Mouse (Mus musculus): ENCODE data around the gene Esyt2.

Gene Esyt2

DNA sequence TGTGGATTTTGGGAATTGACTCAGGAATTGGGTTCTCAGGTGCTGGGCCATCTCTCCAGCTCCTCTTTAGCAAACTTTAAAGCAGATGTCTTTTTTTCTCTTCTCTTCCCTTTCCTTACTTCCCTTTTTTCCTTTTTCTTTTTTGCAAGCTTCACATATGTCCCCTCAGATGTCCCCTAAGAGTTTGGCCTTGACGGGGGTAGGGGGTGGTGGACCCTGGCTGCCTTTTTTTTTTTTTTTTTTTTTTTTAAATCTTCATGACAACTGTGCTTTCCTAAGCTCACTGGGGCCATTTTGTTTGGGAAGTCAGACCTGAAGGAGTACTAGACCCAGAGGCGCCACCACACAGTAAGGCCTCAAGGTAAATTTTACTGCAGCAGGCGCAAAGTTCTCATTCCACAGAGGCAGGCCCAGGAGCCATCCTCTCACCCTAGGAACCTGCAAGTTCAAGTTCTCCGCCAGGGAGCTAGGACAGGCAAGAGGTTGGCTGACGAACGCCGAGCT is 795 bp upstream of the Esyt2 start:
- CTCF ChIA-PET, result interaction anchor here (0.6 to 0.7 kb wide), 3 partner anchors 9 to 128 kb away, joined by 3 to 6 read pairs (median 4); no protein-coding TSS in a partner anchor

DNA sequence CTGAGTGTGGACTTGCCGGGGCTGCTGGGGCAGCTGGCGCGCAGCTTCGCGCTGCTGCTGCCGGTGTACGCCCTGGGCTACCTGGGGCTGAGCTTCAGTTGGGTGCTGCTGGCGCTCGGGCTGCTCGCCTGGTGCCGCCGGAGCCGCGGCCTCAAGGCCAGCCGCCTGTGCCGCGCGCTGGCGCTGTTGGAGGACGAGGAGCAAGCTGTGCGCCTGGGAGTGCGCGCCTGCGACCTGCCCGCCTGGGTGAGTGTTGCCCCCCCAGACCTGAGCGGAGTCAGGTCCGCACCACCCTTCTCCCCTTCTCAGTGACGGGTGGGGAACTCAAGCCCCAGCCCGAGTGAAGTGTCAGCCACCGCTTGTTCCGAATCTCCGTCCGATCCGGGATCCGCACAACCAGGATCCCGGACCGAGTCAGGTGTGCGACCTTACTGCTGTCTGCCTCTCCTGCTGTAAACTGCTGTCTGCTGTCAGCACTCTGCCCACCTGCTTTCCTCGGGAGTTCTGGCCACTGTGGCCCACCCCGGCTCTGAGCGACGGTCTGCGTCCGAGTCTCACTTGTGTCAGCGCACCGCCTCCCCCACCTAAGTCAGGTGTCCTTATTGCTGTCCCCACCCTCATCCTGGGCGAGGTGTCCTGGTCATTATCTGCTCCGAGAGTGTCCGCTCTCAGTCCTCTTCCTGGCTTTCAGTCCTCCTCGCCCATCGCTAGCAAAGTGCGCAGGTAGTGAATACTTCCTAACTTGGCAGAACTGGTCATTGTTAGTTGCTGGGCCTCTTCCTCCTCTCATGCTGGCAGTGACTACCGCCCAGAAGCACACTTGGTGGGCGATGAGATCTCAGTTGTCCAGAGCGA is 658 bp downstream of the Esyt2 start:
- CTCF ChIA-PET, result no interaction called here

DNA sequence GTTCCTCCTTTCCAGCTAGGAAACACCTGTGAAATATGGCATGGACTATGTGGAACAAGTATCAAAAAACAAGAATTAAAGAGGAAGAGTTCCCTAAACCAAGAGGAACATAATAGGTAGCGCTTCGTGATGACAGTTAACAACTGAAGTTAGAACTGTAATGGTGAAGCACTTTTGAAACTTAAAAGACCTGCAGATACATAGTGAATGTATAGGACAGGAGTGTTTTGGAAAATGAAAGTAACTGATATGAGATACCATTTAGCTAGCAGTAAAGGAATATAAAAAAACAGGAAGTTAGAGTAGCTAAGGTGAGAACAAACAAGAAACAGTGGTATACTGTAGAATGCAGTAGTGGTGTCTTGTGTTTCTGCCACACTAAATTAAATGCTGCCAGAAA is 1.9 kb downstream of the Esyt2 start:
- CTCF ChIA-PET, result interaction anchor here (0.7 kb wide), 1 partner anchor 18 kb away, joined by 3 read pairs; no protein-coding TSS in a partner anchor

DNA sequence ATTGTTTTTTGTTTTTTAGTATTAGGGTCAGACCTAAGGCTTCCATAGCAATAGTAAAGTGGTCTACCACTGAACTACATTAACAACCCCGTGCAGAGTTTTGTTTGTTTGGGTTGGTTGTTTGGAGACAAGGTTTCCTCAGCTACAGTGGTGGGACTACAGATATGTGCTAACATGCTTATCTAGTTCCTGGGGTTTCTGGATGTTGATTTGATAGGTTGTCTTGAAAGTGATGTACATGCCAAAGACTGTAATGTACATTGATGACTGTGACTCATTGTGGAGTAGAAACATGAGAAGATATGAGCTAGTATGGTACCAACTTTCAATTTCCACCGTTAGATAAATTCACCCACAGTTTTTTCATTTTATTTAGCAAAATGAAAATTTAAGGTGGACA is 2.5 kb downstream of the Esyt2 start:
- CTCF ChIA-PET, result interaction anchor here (0.7 kb wide), 1 partner anchor 19 kb away, joined by 3 read pairs; no protein-coding TSS in a partner anchor

DNA sequence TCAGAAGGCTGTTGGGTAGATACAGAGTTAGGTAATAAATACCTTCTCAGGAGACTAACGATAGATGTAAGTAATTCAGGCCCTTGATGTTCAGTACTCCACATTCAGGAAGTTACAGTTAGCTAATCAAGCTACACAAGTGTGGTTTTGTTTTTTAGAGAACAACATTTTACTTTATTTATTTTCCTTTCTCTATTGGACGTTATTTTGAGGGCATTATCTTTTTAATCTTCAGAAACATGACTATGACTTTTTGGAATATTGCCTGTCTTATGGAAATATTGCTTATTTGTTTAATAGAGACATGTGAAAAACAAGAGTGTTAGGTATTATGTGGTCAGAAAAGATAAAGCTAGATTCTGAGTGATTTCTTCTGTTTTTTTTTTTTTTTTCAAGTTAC is 12.2 kb downstream of the Esyt2 start:
- CTCF ChIA-PET, result no interaction called here

DNA sequence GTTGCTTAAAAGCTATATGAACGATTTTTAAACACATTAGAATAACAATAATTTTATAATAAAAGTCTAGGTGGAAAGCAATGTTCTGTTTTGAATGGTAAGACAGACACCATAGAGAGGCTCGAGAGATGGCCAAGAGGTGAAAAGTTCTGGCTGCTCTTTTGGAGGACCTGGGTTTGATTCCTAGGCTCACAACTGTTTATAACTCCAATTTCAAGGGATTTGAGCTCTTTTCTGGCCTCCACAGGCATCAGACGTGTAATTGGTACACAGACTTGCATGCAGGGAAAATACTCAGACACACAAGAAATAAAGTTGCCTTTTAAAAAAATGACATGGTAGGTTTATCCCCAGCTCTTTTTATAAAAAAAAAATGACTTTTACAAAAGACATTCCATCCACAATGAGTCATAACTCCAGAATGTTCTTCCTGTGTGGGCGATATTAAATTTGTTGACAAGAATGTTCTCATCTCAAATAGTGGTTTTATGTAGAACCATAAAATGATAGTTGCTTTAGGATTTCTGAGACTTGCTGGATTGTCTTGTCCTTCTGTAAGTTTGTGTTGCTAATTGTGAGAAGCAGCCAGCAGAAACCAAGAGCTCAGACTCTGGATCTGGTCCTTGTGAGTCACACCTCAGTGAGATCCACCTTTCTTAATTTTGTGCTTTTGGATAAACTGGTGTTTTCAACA is 12.8 kb downstream of the Esyt2 start:
- CTCF ChIA-PET, result no interaction called here

DNA sequence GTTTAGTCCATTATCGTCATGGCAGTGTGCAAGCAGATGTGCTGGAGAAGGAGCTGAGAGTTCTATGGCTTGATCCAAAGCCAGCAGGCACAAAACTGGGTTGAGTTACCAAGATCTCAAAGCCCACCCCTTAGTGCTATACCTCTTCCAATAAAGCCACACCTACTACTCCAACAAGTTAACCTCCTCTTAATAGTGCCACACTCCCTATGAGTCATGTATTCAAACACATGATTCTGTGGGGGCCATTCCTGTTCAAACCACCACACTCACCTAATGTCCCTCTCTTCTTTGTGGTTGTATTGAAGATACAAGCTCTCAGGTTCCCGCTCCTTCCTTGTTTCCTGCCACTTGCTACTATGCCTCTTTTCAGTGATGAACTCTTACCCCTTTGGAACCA is 18.9 kb downstream of the Esyt2 start:
- CTCF ChIA-PET, result no interaction called here

DNA sequence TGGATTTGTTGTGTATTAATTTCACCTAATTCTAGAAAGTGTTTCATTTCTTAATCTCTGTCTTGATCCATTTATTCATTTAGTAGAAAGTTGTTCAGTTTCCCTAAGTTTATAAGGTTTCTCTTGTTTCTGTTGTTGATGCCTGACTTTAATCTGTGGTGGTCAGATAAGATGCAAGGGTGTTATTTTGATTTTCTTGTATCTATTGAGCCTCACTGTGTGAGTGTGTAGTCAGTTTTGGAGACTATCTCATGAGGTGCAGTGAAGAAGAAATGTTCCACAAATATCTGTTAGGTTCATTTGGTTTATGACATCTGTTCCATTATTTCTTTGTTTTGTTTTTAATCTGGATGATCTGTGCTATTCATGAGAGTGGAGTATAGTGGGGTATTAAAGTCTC is 21.2 kb downstream of the Esyt2 start:
- CTCF ChIA-PET, result no interaction called here

DNA sequence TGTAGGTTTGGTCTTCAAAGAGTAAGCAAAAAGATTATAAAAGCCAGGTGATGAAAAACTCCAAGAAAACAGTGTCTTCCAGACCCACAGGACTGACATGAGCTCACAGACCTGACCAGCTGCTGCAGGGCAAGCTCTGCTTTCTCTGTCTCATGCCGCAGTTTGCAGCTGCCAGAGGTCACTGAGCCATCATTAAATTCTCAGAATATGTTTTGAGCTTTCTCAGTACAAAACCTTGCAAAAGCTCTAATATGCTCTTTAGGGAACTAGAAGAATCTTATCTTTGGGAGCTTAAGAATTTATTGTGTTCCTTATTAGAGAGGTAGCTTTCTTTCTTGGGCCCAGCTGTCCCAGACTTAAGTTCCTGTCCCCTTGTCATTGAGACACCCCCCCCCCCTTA is 25.0 kb downstream of the Esyt2 start:
- CTCF ChIA-PET, result interaction anchor here (0.7 kb wide), 1 partner anchor 20 kb away, joined by 7 read pairs; no protein-coding TSS in a partner anchor

DNA sequence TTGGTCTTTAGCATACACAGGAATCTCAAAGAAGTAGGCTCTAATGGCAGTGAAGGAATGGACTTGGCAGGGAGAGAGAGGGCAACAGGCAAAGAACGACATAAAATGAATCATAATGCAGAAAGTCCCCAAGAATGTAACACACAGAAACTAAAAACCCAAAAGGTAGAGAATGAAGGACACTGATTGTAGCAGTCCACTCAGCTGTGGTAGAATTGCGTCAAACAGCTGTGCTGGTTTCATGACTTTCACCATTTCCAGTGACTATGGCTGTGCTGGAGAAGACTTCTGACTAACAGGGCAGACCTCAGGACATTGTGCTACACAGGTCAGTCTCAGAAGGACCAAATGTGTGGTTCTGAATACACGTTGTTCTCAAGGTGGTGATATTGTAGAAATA is 26.9 kb downstream of the Esyt2 start:
- CTCF ChIA-PET, result no interaction called here

DNA sequence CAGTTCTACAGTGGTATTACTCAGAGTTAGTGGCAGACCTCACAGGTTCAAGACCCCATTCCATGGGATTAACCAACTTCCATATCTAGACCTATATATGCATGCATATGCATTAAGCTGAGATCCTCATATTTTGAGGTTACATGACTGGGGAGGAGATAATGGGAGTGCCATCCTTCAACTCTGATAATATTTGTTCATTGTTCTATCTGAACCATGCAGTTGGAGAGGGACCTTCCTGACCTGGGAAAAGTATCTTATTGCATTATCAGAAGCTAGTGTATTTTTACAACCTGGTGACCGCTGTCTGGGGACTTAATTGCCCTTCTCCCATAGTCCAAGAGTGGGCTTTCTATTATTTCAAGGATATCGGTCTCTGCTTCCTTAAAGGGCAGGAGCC is 27.6 kb downstream of the Esyt2 start:
- CTCF ChIA-PET, result no interaction called here

DNA sequence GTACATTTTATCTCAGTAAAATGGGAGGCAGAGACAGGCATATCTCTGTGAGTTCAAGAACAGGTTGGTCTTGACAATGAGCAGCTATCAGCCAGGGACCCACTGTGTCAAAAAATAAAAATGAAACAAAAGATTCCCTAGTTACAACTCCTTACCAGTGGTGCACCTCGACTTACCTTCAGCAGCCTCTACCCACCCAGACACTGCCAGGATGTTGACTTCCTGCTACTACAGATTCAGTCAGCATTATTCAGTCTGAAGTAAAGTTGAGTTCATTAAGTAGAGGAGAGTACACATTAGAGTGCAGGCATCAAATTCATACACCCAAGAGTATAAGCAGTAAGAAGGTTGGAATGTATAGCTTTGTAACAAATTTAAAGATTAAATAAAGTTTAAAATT is 32.8 kb downstream of the Esyt2 start:
- CTCF ChIA-PET, result interaction anchor here (0.5 kb wide), 1 partner anchor 85 kb away, joined by 4 read pairs; no protein-coding TSS in a partner anchor

DNA sequence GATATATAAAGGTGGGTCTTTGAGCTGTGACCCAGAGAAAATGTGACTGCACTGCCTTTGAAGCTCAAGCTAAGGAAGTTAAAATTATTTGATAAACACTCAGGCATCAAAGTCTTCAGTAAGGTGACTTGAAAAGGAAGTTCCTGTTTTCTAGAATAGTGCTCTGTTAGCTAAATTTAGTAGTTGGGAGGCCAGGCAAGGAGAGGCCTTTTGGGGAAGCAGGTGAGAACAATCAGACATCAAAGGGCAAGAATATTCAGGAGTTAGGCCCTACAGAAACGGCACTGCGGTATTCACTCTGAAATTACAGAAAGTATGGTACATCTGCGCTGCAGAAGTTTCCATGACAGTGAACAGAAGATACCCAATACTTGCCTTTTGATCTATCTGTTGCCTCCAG is 34.5 kb downstream of the Esyt2 start:
- CTCF ChIA-PET, result no interaction called here

DNA sequence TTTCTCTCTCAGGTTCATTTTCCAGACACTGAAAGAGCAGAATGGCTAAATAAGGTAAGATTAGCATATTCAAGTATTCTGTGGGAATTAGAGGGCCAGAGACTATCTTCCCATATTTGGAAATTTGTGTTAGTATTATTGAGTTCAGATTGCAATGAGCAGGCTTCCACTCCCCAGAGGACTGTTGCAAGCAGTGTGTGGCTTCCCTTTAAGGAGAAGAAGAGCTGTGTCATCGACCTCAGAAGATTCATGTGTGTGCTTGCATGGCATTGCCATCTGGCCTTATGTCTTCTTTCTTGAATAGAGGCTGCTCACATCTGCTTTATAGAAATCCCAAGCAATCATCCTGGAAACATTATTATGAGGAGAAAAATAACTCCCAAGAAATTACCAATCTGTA is 36.8 kb downstream of the Esyt2 start:
- CTCF ChIA-PET, result no interaction called here

DNA sequence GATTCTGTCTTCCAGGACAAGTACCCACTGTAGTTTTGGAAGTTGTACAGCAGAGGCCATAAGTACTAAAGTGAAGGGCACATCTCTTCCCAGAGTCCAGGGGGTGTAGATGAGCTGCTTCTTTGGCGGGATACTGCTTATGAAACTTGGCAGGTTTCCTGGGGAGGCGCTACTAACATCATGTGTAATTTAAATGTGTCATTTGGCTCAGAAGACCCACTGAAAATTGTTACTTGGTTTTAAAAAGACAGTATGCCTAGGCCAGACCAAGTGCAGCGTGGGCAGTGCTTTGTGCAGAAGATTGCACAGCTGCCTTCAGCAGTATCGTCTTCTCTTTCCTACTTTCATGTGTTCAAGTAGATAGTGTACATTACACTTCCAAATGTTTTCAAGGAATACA is 44.5 kb downstream of the Esyt2 start:
- CTCF ChIA-PET, result no interaction called here

DNA sequence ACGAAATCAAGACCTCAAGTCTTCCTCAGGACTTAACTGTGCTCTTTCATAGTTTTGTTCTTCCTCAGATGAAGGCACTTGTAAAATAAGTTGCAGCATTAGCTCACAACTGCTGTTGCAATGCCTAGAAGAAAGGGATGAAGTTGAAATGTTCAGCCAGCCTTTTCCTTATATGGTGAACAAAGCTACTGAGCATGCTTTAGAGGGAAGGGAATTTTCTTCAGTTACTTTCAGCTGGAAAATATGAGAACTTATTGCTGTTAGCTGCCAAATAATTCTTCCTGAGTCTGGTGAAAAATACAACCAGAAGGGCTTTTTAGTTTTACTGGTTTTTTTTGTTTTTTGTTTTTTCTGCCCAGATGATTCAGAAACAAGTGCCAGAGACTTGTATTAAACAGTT is 45.2 kb downstream of the Esyt2 start:
- CTCF ChIA-PET, result no interaction called here

DNA sequence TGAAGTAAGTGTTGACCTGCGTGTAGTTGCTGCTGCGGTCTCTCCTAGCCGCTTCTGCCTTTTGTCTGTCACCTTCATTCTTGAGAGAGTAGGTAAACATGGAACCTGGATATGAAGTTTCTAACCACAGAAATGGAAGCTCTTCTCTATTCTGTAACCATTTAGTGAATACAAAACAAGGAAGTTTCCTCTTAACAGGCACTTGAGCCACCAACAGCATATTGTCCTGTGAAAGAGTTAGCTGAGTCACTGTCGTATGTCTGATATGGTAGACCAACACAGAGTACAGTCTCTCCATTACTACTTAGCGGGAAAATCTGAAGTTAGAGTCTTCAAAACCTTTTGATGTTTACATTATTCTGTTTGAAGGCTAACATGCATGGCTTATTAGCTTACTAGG is 53.3 kb downstream of the Esyt2 start:
- CTCF ChIA-PET, result no interaction called here

DNA sequence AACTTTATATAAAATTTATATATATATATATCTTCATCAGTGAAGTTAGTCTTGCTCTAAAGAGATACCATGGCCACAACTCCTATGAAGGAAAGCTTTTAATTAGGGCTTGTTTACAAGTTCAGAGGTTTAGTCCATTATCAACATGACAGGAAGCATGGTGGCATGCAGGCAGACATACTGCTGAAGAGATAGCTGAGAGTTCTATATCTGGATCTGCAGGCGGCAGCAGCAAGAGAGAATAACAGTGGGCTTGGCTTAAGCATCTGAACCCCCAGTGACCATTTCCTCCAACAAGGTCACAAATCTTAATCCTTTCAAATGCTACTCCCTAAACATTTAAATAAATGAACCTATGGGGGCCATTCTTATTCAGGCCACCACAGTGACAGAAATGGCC is 59.2 kb downstream of the Esyt2 start:
- CTCF ChIA-PET, result no interaction called here

DNA sequence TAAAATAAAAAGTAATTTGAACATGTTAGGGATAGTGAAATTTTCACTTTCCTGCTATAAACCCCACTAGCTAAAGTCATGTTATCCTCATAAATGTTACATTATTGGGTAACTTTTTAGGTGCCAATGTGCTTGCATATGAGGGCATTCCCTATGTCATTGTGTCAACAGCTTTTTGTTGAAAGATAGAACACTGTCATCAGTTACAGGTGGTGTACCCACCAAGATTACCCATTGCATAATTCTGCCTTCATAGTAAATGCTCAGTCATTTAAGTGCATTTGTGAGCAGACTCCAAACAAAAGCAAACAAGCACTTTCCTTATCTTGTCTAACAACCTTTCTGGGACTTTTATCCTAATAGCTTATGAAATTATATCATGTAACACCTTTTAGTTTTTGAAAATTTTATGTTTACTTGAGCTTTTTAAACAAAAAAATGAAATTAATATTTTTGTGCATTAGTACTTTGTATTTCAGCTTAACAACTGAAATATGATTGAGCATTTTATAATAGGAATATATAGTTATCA is 67.8 kb downstream of the Esyt2 start:
- CTCF ChIA-PET, result interaction anchor here (0.6 kb wide), 1 partner anchor 10 kb away, joined by 3 read pairs; no protein-coding TSS in a partner anchor

DNA sequence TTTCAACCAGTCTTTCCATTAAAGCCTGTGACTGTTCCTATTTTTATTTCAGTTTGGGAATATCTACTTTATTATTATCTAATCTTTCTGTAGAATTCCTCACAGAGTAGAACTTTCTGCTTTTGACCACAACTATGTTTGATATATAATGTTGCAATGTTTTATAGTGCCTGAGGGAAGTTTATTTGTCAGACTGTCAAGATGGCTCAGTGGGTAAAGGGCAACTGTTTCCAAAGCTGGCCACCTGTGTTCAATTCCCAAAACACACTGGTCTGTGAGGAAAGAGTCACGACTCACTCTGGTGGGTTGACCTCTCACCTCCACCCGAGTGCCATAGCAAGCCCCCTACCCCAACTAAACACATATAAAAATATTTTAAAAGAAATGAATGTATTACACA is 68.4 kb downstream of the Esyt2 start:
- CTCF ChIA-PET, result interaction anchor here (0.6 kb wide), 1 partner anchor 11 kb away, joined by 3 read pairs; no protein-coding TSS in a partner anchor

DNA sequence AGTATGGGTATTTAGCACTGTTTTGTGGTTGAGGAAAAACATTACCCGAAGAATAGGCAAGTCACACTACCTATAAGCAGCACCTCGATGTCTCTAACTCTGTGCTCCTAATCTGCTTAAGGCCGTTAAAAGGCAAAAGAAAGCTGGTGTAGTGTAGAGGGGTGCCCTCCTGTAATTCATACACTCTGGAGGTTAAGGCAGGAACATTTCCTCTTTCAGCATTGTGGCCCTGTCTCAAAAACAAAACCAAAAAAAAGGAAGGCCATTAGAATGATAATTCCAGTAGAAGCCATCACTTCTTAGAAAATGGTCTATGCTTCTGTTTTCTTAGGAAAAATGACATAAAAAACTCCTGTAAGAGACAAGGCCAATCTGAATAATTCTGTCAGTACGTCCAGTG is 70.0 kb downstream of the Esyt2 start:
- CTCF ChIA-PET, result no interaction called here

DNA sequence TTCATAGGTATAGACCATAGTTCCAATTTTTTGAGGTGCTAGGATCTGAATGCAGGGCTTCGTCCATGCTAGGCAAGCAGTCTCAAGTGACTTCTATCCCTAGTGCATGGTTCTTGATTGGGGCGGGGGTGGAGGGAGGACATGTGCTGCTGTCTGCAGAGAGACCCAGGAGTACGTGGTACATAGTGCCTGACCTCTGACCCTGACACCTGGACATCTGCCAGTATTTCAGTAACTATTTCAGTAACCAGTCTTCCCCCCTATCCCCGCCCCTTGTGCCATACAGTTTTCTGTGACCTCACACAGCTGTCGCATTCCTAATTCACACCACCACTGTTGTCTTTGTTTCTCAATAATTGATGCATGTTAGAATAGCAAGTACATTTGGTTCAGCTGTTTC is 71.4 kb downstream of the Esyt2 start:
- CTCF ChIA-PET, result no interaction called here

DNA sequence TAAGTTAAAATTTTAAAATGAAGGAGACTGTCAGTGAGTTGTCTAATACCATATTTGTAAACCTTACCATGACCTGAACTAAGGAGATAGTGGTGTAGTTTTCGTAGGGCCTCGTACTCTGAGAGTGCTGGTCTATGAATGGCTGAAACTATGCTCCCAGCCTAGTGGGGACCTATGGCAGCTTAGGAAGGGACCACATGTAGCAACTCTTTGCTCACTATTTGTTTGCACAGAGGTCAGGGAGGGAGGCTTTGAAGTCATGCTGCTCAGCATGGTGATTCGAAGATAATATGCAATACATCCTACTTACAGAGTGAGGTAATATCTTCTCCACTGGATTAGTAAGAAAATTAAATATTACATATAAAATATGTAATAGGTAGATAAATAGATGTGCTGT is 73.7 kb downstream of the Esyt2 start:
- CTCF ChIA-PET, result no interaction called here

Measured in spleen, embryonic (tissue).